Mouse (Mus musculus) urinary bladder, postnatal 36 days (tissue): Measurements from ENCODE around the gene 1300017J02Rik.
"Not testable (repeated sequence)": the region's sequence is repeated elsewhere in the genome, so short reads cannot be mapped to it uniquely, and the experiment has no call there.

Experiments
- DNase-seq, 2 experiments: peaks; one replicate each; pipeline ENCODE4 v3.0.0; 2022; ENCODE audit warnings: low spot score in 2 of 2, mixed read lengths in 1 of 2

1300017J02Rik gene

DNA sequence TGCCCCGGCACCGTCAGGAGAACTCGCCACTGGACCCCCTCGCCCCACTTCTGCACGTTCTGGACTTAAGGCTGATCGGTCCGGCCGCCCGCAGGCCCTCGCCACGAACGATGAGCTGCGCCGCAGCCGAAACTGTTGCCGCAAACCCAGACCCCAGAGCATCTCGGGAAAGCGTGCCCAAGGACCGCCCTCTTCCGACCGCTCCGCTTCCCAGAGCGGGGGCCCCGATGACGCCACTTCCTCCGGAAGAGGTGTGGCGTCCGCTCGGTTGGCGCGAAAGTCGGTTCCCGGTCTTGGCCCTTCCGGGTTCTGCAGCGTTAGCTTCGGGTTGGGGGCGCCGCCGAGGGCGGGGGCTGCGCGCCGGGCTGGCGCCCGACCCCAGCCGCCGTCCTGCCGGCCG, at the start of gene 1300017J02Rik, which contains the start of gene Topbp1:
1300017J02Rik (minus strand) TSS at position 156 of the 400 bp plus-strand sequence.
Topbp1 (plus strand) TSS at position 289 of the 400 bp plus-strand sequence.
- peak; percentile 88 to 91 for DNase-seq

DNA sequence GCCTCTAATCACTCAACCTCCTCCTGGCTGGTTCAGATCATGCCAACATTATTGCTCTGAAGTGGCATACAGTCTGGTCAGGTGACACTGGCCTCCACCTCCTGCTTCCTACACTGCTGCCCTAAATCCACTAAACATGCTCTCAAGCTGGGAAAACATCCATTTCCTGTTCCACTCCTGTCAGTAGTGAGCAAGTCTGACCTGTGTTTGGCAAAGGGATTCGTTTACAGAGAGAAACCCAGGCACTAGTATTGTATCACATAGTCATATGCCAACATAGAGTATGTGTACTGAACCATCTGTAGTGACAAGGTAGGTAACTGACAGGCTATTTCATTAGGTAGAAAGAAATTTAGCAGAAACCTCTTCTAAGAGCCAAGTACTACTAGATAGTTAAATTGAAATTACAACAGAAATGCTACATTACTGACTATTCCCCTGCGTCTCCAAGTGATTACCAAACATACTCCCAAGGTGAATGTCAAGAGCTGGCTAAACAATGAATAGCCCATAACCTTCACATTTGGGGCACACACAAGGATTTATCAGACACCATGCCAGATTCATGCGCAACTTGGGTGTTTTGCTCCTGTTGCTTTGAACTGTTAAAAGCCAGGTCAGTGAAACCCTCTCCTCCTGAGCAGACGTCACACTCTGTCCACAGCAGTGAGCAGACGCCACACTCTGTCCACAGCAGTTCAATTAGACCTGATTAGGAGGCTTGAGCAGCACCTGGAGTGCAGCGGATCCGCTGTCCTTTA, 48.8 kb upstream of the 1300017J02Rik start:
- not testable (repeated sequence) for DNase-seq

DNA sequence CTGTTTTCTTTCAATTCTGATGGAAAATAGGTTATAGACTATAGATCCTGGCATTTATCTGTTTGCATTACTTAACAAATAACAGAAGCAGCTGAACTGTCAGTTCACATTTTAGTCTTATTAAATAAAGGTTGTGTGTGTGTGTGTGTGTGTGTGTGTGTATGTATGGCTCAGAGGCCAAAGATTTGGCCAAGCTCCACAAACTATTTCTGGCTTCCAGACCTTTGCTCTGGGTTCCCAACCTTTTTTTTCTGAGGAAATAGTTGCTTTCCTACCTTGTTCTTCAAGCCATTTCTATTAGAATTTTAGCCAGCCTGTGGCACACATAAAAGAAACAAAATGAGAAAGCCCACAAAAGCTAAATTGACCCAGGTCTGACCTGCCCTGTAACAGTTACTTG, 43.9 kb upstream of the 1300017J02Rik start:
- DNase-seq = no peak

DNA sequence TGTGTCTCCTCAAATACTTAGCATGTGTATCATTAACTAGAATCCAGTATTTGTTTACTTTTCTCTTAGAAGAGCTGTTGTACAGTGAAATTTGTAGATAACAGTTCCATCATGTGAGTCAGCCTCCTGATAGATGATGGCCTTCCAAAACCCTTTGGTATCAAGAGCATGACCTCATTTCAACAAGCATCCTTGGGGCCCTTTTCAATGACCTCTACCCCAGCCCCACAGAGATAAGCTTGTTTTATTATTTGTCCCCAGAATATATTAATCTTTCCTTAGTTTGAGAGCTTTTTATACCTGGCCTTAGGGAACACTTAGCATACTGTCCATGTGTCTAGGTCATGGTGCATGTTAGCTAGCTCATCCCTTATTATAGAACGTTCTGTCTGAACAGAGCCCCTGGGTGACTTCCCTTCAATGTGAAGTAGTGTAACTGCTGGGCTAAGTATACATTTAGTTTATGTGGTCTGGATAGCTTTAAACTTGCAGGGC, 43.2 kb upstream of the 1300017J02Rik start:
- DNase-seq = no peak

DNA sequence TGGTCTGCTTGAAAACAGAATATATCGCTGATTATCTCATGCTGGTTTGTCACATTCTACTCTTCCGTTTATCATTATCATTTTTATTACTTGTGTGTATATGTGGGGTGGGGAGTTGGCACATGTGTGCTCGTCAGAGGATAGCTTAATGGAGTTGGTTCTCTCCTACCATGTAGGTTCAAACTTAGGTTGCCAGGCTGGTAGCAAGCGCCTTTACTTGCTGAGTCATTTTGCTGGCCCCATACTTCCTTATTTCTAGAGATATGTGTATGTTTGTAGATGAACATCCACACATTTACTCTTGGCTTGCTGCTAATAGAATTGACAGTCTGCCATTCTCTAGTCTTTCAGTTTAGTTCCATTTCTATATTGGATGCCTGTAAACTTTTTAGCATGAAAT, 42.2 kb upstream of the 1300017J02Rik start:
- no peak for DNase-seq

DNA sequence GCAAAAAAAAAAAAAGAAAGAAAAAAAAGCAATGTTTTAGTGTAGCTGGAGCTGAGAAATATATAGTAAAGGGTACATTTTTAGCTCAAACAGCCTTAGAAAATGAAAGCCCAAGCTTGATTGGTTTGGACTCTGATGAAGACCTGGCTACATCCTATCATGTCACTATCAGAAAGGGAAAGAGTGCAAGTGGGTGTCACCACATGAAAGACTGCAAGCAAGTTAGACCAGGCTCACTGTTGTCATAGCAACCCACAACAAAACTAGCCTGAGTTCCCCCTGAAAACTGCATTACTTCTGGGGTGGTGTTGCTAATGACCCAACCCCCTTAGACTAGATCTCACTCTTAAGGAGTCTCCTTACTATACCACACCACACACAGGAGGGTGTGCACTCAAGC, 32.0 kb upstream of the 1300017J02Rik start:
- DNase-seq = no peak

DNA sequence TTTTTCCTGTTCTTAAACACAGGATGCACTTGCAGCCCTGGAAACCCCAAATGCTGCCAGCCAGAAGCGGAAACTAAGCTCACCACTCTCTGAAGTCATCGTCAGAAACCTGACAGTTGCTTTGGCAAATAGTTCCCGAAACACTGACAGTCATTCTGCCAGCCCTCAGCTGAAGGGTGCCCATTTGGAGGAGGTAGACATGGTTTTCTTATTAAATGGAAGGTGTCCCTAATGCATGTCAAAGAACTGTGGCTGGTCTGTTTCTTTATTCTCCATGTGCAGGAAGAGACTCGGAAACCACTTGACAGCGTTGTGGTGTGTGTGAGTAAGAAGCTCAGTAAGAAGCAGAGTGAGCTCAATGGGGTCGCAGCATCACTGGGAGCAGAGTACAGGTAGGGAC, 27.8 kb upstream of the 1300017J02Rik start:
- no peak for DNase-seq

DNA sequence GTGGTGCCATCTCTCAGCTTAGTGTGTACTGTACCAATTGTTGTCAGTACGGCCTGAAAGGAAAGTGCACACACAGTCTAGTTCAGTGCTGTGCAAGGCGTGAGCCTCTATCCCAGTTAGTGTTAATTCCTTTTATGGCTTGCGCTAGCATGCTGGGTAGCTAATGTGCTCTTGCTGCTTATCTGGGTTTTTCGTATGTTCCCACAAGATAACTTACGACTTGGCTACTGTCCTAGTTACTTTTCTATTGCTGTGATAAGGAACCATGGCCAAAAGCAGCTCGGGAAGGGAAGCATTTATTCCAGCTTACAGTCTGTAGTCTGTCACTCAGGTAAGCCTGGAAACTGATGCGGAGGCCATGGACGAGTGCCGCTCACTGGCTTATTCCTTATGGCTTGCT, 21.6 kb upstream of the 1300017J02Rik start:
- DNase-seq = no peak

DNA sequence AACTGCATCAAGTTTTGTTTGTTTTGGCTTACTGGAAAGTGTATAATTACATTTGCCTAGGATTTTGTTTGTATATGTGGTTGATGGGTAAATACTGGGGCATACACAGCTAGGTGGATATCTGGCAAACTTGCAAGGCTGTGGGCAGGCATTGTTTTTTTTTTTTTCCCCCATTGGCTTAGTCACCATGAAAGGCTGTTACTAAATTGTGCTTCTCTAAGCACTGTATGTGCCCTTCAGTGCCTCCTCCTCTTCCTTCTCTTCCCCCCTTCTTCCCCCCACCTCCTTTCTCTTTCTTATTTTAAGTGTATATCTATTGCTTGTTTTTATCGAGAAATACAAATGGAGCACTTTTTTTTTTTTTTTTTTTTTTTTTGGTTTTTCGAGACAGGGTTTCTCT, 19.8 kb upstream of the 1300017J02Rik start:
- DNase-seq = no peak

DNA sequence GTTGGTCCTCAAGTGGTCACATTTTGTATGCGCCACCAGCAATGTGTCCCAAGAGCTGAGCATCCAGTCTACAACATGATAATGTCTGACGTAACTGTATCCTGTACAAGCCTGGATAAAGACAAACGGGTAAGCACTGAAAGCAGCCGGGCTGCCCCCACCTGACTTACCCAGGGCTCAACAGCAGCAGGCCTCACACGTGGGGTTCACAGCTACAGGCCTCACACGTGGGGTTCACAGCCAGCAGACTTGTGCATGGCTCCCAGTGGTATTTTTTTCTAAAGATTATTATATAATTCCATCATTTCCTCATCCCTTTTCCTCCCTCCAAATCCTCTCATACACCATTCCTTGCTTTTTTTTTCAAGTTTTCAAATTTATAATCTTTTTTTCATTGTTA, 5.0 kb upstream of the 1300017J02Rik start:
- no peak for DNase-seq

DNA sequence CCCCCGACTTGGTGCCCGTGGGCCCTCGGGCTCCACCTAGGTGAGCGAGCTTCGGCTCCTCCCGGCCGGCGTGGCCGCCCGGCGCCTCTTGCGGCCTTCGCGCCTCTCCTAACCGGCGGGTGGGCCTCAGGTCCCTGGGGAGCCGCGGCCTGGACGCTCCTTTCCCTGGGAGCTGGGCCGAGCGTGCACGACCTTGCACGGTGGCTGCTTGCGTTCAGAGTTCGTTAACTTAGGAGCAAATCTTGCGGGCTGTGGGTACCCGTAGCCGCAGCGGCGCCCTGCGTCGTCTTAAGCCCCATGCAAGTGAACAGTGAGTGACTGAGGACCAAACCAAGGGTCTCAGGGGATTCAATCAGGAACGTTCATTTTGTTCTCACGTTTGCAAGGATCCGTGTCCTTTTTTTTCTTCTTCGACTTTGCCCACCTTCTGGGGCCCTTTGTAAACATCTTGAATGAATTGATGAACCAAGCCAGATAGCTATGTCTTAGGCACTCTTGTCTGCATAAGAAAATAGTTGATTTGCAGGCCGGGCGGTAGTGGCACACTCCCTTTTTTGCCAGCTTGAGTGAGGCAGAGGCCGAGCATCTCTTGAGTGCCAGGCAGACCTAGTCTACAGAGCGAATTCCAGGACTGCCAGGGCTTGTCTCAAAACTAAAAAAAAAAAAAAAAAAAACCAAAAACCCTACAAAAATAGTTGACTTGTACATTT, 605 bp upstream of the 1300017J02Rik start:
- DNase-seq = no peak

DNA sequence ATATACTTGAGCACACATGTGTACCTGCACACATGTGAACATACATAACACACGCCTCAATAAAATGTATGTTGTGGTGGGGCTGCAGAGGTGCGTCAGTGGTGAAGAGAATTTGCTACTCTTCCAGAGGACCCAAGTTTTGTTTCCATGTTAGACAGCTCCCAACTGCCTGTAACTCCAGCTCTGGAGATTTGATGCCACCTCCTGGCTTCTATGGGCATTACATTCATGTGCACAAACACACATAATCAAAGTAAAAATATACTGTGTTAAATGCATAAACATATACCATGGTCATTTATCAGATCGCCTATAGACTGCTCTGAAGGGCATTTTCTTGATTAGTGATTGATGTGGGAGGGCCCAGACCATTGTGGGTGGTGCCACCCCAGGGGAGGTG, 2.2 kb downstream of the 1300017J02Rik start:
- peak; percentile 47 to 59 for DNase-seq

DNA sequence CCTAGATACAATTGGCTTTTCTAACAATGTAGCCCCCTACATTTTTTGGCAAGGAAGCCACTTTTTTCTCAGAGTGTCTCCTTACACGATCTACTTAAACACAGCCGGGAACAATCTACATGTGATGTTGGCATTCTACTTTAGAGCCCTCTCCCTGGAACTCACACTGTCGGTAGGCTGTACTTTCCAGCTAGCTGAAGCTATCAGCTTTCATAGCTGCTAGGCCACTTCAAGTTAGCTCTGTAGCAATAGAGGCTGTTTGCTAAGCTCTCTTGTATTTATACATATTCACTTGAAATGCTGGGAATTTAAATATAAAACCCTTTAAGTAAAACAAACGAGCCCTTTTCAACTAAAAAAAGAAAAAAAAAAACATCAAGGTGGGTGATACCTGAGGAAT, 2.6 kb downstream of the 1300017J02Rik start:
- no peak for DNase-seq

DNA sequence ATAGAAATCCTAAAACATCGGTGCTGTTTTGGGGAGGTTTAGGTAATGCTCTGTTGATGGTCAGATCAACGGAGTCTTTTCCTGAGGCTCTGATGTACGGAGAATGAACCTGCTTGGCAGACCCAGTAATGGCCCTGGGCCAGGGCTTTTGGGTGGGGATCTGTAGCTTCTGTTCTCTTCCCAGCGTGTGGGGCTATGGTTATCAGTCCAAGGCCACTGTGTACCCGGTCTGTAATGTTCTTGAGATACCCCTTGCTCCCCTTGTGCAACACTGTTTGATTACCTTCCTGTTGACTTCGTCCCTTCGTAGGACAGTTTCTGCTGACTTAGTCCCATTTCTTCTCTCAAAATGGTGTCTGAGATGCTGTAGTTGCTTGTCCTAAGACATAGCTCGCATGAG, 3.8 kb downstream of the 1300017J02Rik start:
- no peak for DNase-seq

DNA sequence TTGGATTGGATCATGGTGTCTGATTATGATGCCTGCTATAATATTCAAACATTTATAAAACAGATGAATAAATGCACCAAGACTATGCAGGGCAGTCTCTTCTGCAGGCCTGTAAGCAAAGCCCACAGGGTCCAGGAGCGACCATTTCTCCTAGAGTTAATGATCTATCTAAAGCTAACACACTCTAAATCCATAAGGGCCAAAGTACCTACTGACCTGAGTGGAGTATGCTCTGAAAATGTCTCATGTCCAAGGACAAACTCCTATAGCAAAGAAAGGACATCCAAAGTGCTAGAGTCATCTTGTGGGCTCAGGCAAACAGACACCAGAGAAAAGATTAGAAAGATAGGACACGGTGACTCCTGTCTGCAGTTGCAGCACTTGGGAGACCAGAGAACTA, 10.4 kb downstream of the 1300017J02Rik start:
- DNase-seq = no peak

DNA sequence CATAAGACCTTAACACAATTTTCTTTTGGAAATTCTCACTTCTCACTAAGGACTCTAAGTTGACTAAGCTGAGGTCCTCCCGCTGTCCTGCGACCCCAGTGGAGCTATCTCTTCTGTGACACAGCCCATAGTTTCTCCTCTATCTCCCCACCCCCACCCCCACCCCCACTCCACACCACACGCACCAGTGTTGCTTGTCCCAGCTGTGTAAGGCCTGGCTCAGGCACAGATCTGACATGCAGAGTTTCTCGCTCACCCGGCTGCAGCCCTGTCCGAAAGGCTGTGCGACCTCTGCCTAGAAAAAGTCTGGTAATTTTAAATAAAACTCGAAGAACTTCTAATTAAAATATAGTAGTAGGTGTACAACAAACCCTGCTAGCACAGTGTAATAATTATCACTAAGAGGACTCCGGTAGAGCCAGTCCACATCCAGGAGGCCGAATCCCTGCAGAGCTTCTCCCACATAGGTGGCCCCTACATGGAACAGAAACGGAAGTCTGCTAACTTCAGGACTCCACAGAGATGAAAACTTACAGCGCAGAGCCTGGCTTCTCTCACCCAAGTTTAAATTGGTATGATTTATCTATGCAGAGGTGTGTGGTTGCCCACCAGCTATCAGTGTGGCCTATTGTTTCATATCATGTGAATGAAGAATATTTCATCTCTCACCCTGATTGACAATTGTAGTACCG, 16.2 kb downstream of the 1300017J02Rik start:
- DNase-seq = no peak

DNA sequence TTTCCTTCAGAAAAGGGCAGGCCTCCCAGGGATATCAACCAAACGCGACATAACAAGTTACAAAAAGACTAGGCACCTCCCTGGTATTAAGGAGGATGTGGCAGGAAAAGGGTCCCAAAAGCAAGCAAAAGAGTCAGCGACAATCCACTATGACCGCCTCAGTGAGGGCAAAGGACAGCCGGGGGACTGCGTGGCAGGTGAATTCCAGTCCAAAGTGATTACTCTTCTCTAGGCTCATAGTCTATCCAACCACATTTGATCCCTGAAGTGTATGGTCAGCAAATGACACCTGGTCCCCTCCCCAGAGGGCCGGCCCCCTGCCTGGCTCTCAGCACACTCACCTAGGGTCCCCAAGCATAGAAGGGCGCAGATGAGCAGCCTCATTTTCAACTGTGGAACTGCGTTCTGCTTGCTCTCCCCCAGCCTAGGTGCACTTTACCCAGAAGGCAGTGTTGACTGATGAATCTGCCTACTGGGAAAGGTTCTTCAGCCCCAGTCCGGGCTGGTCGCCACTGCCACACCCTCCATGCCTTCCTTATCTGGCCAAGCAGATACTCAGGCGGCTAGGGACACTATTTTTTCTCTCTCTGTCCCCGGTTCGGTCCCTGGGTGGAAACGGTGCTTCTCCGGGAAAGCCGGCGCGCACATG, 16.9 kb downstream of the 1300017J02Rik start:
- no peak for DNase-seq

DNA sequence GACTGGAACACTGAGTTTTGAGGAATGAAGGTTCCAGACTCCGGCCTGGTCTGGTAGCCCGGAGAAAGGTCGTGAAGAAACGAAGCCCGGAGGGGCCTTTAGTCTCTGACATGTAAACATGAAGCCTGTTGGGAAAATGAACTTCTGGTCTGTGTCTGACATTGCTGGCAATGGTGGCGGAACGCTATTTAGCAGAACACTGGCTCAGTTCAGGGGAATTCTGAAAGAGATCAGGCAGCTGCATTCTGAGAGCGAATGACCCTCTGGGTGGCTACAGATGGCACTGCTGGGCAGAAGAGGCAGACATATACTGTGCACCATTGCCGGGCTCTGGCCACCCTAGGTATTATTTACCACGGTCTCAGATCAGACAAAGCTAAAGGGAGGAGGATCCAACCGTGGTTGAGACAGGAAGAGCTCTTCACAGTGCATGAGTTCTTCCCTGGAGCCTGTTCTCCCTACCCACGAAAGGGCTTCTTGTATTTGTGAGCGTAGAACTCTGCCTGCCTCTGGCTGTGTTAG, 17.9 kb downstream of the 1300017J02Rik start:
- no peak for DNase-seq

DNA sequence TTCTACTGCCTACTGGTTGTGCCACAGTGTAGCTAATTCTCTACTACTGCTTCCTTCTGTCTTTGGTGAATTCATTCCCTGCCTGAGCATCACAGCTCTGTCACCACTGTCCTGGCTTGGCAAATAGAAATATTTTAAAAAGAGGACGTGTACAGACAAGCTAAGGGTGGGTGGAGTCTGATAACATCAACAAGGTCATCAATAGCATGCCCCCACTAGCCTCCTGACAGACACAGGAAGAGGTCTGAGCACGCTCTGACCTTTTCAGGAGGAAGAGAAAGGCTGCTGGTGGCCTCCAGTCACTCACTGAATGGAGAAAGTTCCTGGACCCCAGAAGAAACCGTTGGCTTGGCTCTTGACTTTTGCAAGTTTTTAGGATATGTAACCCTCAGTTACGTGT, 18.5 kb downstream of the 1300017J02Rik start:
- DNase-seq = peak; percentile 11 to 35

DNA sequence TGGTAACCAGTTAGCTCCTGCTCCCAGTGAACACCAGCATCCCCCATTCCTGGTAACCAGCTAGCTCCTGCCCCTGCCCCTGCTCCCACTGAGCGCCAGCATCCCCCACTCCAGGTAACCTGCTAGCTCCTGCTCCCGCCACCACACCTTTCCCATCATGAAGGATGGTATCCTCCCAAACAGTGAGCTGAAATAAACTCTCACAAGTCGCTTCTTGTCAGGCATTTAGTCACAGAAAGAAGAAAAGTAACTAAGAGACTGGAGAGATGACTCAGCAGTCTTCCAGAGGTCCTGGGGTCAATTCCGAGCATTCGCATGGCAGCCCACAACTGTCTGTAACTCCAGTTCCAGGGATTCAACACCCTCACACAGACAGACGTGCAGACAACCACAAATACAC, 28.0 kb downstream of the 1300017J02Rik start:
- no peak for DNase-seq

DNA sequence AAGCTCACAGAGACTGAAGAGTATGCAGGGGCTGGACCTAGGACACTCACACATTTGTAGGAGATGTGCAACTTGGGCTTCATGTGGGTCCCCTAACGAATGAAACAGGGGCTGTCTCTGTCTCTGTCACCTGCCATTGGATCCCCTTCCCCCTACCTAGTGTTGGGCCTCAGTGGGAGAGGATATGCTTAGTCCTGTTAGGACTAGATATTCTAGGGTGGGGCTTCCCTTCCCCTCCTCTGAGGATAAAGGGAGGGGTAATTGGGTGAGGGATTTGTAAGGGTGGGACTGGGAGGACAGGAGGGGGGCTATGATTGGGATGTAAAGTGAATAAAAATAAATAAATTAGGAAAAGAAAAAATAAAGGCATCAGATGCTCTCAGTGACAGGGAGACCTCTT, 29.2 kb downstream of the 1300017J02Rik start:
- DNase-seq = no peak

DNA sequence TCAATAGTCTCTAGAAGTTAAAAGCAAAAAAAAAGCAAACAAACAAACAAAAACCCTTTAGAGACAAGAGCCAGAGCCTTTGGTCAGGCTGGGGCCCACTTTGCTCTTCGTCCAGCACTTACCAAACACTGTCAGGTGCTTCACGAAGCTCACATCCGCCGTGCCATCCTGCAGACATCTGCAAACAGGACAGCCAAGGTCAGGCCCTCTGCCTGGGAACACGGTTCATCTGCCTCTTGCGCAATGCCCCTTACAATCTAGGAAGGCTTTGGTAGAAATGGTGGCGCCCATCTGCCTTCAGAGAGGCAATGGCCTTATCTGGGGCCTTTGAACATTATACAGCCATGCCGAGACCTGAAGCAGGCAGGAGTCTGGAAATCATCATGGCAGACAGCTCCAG, 30.1 kb downstream of the 1300017J02Rik start:
- DNase-seq = no peak
